Mouse (Mus musculus): Measurements from ENCODE around the gene Ctsl.

- TF ChIP-seq EP300 (IDR thresholded peaks at IDR 0.05; ENCODE audit: low read depth) (no peak), CTCF (IDR thresholded peaks at IDR 0.05; ENCODE audit: low read depth) (no peak)
Measured at GRCm38 (mm10) chr13:64410604-64411003, 39.9 kb upstream of the Ctsl start.

Data from heart, postnatal 0 days (tissue).